Mouse (Mus musculus) intestine, embryonic 14.5 days (tissue): ENCODE results near the gene Tcf7l2. TPM values are rescaled to one million over a fixed set of nuclear protein-coding genes. Genes with fewer than 3 reads are reported as not detected.

Experiments
- ATAC-seq: fragments of 200-750 bp; cut with Nextera tagmentation; replicated peaks from 2 replicates; pipeline ENCODE4 v1.8.0; 2017; ENCODE audit warnings: low read depth, moderate number of reproducible peaks, moderate TSS enrichment, moderate library complexity; ENCODE audit not compliant: low FRiP score, low TSS enrichment
- DNase-seq: peaks from one replicate; pipeline ENCODE4 v3.0.0-alpha.2; 2018; ENCODE audit warnings: low spot score
- H3K27ac ChIP-seq: fragments of 300-500 bp; sonication (generic); 2 replicates; pipeline ENCODE4 v1.5.1; 2014; ENCODE audit warnings: low read depth, mild to moderate bottlenecking, control low read depth
- H3K27me3 ChIP-seq: fragments of 300-500 bp; sonication (generic); replicated peaks from 2 replicates; pipeline ENCODE4 v1.6.1; 2014; ENCODE audit warnings: low read length, control low read depth; ENCODE audit not compliant: control insufficient read depth, insufficient read depth
- H3K36me3 ChIP-seq: fragments of 300-500 bp; sonication (generic); 2 replicates; pipeline ENCODE4 v1.6.1; 2014; ENCODE audit warnings: low read length, control low read depth; ENCODE audit not compliant: control insufficient read depth, insufficient read depth
- H3K4me1 ChIP-seq: fragments of 300-500 bp; sonication (generic); replicated peaks from 2 replicates; pipeline ENCODE4 v1.6.1; 2014; ENCODE audit warnings: low read length, control low read depth, mixed read lengths; ENCODE audit not compliant: control insufficient read depth, insufficient read depth
- H3K4me2 ChIP-seq: fragments of 300-500 bp; sonication (generic); 2 replicates; pipeline ENCODE4 v1.6.1; 2014; ENCODE audit warnings: low read length
- H3K4me3 ChIP-seq: fragments of 300-500 bp; sonication (generic); 2 replicates; pipeline ENCODE4 v1.5.1; 2014; ENCODE audit warnings: low read depth, low read length, control low read depth, mixed read lengths
- H3K9ac ChIP-seq: fragments of 300-500 bp; sonication (generic); 2 replicates; pipeline ENCODE4 v1.6.1; 2014; ENCODE audit warnings: mild to moderate bottlenecking, low read length
- H3K9me3 ChIP-seq: fragments of 300-500 bp; sonication (generic); 2 replicates; pipeline ENCODE4 v1.6.1; 2016; ENCODE audit warnings: low read length, control low read depth; ENCODE audit not compliant: control insufficient read depth
- WGBS: fragments of 180-500 bp; shearing (Covaris S2); extraction: QIAGEN DNeasy Blood & Tissue Kit; methylation state at CpG from one replicate; pipeline ENCODE4 v1.1.7; 2014; 5-methylcytosine and 5-hydroxymethylcytosine counted together
- polyA plus RNA-seq: library from polyadenylated mRNA; unstranded; fragments of >200 nt; fragmentation: Nextera tagmentation; extraction: Ambion mirVana; gene quantifications from 2 replicates; pipeline ENCODE4 v1.2.1, GENCODE M21; 2014

The Tcf7l2 gene
- polyA plus RNA-seq, 1 experiment from 2014 or later = 97.2 TPM

DNA sequence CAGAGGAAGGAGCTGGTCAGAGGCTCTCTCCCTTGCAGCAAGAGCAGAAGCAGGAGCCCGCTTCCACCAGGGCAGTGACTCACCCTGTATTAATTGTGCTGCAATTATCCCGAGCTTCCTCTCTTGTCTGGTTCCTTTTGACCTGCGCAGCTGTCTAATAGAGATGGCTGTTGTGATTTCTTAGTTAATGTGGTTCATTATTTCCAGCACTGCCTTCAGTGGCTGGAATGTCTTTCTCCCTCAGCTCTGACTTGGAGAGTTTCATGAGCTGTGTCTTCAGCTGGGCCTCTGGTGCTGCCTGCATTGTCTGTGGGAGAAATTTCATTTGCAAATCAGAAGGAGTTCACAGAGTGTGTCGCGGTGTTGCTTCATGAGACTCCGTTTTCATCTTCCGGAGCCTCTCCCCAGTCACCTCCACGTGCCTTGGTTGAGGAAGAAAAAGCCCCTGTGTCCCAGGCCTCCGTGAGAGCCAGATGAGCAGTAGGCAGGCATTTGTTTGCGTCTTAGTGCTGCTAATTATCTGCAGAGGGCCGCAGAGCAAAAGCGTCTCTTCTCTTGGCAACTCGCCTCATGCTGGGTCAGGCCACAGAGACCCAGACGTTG is 228.4 kb downstream of the Tcf7l2 start:
- DNase-seq (peak; percentile 57), ATAC-seq (no peak)
- H3K4me2 ChIP-seq = no peak overlapping the region
- no peaks in the 10 kb centered on the region; the same call in 1 of the 2 replicates for H3K27me3 ChIP-seq
- 32% methylated on average over 14 of the region's 14 CpGs for WGBS
- no peak overlapping the region for H3K4me3 ChIP-seq
- H3K4me1 ChIP-seq = peaks cover 5% of the 10 kb centered on the region; the same call in 1 of the 2 replicates
- no peak overlapping the region for H3K9ac ChIP-seq
- H3K9me3 ChIP-seq = no peaks in the 10 kb centered on the region
- H3K27ac ChIP-seq = peak overlapping the region; percentile 35; the same call in 1 of the 2 replicates
- no peaks in the 10 kb centered on the region for H3K36me3 ChIP-seq

DNA sequence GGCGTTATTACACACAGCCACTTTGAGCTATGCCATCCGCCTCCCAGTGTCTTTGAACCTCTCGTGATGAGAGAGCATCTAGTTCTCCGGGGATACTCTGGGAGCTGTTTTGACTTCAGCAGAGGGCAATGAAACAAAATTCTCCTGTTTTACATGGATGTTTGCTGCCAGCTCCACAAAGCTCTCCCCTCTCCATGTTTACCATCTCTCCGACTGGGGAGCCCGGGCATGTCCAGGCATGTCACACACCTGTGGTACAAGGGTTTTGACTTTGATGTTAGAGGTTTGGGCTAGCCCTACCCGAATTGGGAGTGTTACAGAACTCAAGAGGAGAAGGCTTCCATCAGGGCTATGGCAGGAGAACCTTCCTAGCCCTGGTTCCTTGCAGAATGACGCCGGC is 234.5 kb downstream of the Tcf7l2 start:
- Histone ChIP-seq H3K9ac (no peak overlapping the region), H3K4me2 (no peak overlapping the region), H3K27me3 (no peaks in the 10 kb centered on the region), H3K27ac (no peak overlapping the region), H3K4me1 (no peaks in the 10 kb centered on the region), H3K4me3 (no peak overlapping the region), H3K9me3 (no peaks in the 10 kb centered on the region), H3K36me3 (no peaks in the 10 kb centered on the region)
- ATAC-seq = no peak
- no peak for DNase-seq
- 88% methylated on average over 9 of the region's 9 CpGs for WGBS
